Mouse (Mus musculus): ENCODE measurements at regions not wholly inside any gene's neighbourhood (a gene's known extent, or its start where the extent isn't known, plus 50 kb on each side); places are given as distances from the start of the nearest gene placed in this dataset.

DNA sequence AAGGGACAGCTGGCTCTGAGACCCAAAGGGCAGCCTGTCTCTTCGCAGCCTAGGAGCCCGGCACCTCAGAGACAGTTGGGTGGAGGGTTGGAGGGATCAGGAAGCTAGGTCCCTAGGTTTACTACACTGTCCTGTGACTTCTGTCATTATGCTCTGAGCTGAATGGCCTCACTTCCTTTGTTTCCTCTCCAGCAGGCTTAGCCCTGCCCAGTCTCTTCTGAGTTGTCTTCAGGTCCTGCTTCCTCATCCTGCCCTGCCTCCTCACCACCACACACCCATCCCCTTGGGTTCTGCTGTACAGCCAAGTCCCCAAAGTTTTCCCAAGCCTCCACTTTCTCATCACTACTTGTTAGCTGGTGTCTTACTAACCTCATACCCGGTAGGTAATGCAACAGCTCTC, 122.7 kb upstream of the Ccdc122 start:
- DNase-seq, result no peak

- DNase-seq, result no peak
Measured at GRCm38 (mm10) chr14:76912301-76913001, 124.1 kb upstream of the Ccdc122 start.

DNA sequence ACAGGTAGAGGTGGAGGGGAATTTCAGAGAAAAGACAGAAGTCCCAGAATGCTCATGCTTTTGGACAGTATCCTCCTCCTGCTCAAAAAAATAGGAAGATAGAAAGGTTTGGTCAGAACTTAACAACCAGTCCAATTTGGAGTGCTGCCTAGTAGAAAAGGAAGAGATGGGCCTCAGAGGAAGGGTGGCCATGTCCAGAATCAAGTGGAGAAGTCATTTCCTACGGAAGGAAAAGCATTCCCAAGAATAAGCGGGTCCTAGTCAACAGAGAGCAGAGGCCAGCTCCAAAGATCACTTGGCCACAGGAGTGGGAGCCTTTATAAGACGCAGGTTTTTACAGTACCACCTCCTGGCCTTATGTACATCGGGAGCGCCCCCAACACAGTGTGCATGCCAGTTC, 125.3 kb upstream of the Ccdc122 start:
- DNase-seq, result no peak

- no peak for DNase-seq
Measured at GRCm38 (mm10) chr14:76910186-76910585, 126.4 kb upstream of the Ccdc122 start.

GRCm38 (mm10) chr14:76907941-76908340, 128.6 kb upstream of the Ccdc122 start:
- DNase-seq, result no peak

- DNase-seq, result no peak
Measured at GRCm38 (mm10) chr14:76902962-76903757, 133.4 kb upstream of the Ccdc122 start.

- DNase-seq, result no peak
Measured at GRCm38 (mm10) chr14:76901490-76901889, 135.1 kb upstream of the Ccdc122 start.

DNA sequence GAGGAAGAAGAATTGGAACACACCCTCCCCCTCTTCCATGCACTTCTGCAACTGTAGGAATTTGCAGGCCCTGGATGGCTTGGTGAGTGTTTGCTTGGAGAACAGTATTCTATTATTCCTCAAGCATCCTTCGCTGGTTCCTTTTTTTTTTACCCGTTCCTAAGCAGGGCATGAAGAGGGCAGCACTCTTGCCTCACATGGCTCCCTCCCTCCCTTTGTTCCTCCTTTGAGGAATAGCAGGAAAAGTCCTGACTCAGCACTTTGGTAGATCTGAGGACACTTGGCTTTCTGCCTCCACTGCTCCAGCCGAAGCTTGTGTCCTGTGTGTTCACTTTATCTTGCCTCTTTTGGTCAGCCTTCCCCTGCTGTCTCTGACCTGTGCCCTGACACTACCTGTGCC, 137.2 kb upstream of the Ccdc122 start:
- no peak for DNase-seq

DNA sequence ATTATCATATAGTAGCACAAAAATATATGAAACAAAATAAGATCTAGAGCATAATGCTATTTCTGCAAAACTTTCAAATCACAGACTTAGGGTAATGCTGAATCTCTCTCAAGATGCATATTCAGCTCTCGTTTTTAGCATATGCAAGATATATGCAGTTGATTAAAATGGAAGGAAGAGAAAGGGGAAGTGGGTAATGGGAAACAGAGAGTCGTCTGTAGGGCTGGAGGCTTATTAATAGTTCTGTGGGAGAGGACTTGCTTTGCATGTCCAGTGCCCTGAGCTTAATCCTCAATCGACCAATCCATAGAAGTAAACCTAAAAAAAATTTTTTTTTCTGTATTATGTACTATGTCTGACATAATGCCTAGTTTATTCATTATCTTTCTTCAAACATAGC, 148.9 kb upstream of the Ccdc122 start:
- DNase-seq, result no peak

GRCm38 (mm10) chr14:76887201-76887600, 149.4 kb upstream of the Ccdc122 start:
- no peak for DNase-seq

GRCm38 (mm10) chr14:76883231-76883651, 153.3 kb upstream of the Ccdc122 start:
- no peak for DNase-seq

DNA sequence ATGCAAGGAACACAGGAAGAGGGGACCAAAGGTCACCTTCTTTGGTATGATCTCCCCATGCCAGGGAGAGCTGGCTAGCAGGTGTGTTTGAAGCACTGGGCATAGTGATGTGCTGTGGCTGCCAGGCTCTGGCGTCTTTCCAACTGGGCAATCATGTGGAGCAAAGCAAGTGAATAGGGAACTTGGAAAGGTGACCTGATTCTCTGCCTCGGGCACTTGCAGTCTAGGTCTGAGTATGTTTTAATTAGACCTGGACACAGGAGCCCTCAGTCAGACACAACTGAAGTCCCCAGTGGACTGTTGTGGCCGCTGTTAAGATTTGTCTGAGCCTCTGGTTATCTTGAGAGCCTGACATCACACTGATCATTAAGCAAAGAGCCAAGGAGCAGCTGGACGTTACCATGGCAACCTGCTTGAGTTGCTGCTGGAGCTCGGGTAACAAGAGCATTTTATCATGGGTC, 153.8 kb upstream of the Ccdc122 start:
- peak; percentile 91 for DNase-seq

DNA sequence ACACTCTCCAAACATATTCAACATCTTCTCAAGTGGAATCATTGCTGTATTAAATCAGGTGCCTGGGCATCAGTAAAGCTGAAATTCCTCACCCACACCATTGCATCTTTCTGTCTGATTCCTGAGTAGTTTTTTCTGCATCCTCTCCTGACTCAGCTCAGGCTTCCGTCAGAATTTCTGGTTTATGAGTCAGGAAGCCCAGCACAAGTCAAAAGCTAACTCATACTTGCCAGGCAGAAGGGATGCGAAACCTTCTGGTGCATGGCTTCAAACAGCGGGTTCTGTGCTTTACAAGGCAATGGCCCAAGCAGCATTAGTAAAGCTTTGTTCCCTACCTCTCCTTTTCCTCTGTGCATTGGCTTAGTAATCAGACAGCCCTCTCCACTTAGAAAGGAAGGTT, 155.7 kb upstream of the Ccdc122 start:
- no peak for DNase-seq

DNA sequence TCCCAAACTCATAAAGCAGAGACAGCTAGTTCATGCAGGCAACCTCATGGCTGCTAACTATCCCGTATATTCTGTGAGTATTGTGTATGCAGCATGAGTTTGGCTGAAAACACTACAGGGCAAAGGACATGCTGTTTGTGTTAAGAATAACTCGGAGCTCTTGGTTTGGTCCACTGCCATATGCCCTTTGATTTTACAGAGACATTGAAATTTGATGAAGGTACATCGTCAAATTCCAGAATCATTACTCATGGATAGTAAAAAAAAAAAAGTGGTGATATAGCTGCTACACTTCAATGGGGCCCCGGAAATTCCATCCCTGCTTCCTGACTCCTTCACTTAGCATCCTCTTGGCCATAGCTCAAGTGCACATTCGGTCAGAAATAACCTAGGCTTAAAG, 159.3 kb upstream of the Ccdc122 start:
- DNase-seq, result peak; percentile 28

- DNase-seq, result peak; percentile 62
Measured at GRCm38 (mm10) chr14:76876015-76876414, 160.6 kb upstream of the Ccdc122 start.

DNA sequence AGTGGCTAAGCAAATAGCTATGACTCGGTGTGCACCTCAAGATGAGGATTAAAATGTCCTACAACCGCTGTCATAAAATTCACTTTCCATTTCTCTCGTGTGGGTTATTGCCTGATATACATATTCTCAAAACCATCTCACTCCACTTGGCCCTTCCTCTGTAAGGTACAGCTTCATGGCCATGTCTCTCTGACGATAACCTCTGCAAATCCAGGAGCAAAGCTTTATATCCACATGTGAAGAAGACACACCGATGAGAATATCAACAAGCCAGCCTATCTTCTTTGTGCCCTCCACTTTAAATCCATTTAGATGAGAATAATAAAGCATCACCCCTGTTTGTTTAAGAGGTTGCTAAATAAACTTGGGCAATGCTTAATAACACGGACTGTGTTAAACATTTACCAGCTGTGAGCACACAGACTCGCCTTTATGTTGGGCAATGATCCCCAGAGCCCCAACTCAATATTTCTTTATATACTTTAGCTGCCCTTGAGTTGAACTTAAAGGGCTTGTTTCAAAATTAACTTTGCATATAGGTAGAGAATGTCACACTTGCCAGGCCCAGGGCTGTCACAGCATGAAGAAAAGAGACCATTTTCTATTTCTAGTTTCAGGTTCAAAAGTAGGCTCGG, 161.2 kb upstream of the Ccdc122 start:
- no peak for DNase-seq

DNA sequence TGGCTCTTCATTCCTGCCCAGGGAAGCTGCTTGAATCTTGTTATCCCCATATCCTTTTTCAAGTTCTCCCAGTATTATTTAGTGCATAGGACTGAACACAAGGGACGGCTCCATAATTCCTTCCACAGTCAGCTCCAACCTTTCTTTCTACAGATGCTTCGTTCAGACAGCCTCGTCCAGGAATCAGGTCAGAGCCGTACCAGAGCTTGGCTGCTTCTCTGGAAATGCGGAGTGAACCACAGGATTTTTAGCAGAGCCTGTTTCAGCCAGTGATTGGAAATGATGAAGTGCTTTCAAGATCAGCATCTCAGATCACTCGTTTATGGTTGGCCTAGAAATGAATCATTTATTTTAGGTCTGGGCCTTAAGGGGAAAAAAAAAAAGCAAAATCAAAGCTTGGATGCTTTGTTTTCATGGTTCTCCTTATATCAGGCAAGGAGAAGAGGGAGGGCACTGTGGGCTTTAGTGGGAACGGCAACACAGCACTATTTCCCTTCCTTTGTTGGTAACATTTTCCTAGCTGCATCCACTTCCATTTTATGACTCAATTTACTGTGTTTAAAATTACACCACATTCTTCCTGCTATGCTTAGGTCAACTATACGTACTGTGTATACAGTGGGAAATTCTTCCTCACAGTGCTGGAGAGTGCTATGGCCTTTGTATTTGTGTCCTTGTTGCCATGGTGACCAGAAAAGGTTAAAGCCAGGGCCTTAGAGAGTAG, 161.9 kb upstream of the Ccdc122 start:
- peak; percentile 16 for DNase-seq

DNA sequence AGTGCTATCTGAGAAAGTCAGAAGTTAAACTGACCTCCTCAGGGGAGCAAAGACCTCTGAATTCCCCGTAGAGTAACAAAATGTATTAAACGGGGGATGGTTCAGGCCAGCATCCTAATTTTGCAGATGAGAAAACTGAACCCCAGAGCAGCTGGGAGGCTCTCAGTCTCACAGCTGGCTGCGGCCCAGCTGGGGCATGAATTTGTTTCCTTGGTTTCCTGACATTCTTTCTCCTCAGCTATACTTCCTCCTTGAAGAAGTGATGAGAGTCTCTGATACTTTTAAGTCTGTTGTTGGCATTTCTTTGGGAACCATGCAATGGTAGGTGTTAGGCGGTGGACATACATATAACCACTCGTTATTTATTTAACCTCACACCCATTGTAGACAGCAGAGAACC, 162.9 kb upstream of the Ccdc122 start:
- no peak for DNase-seq

DNA sequence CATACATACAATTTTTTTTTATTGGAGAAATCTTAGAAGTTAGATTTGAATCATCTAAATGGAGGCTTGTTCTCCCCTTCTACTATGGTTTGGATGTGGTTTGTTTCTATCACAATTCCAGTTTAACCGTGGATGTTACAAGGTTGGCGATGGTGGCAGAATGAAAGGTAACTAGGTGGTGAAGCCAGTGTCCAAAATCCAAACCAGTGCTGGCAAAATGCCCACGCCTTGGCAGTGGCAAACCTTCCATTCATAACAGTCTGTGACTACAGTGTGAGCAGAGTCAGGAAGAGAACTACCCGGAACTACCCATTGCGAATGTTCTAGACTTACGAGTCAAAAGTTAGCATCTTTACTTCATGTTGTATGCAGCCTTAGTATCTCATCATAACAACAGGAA, 163.6 kb upstream of the Ccdc122 start:
- peak; percentile 25 for DNase-seq

- DNase-seq, result no peak
Measured at GRCm38 (mm10) chr14:76872510-76872909, 164.1 kb upstream of the Ccdc122 start.

- DNase-seq, result no peak
Measured at GRCm38 (mm10) chr14:76868831-76869230, 167.7 kb upstream of the Ccdc122 start.

GRCm38 (mm10) chr14:76868131-76868530, 168.4 kb upstream of the Ccdc122 start:
- no peak for DNase-seq

DNA sequence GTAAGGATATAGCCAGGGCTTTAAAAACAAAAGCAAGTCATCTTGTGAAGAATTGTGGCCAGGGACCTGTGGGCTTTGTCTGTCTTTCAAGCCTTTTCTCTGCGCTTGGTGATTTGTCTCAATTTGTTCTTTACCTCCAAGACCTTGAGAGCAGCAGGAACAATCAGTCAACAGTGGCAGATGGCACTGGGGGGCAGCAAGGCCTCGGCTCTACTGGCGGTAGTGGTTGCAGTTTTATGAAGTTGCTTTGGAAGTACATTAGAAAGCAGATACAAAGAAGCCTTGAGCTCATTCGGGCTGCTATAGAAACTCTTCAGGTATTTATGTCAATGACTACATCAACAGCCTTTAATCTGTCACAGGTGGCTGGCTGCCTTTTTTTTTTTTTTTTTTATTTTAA, 171.9 kb upstream of the Ccdc122 start:
- no peak for DNase-seq
